Mouse (Mus musculus) T-cell, adult 2 months (primary cell): Measurements from ENCODE around the gene Nr2e1.

Source experiments
- DNase-seq: peaks from one replicate; pipeline ENCODE4 v3.0.0; 2022; ENCODE audit warnings: low spot score

Nr2e1 gene

GRCm38 (mm10) chr10:42587961-42588750 lies 4.7 kb upstream of the Nr2e1 start:
- no peak for DNase-seq

- DNase-seq: no peak
Observed at GRCm38 (mm10) chr10:42585596-42586305, 2.3 kb upstream of the Nr2e1 start.

- no peak for DNase-seq
Observed at GRCm38 (mm10) chr10:42585156-42585555, 1.7 kb upstream of the Nr2e1 start.

- DNase-seq: no peak
Observed at GRCm38 (mm10) chr10:42584436-42584983, 1.1 kb upstream of the Nr2e1 start.

- no peak for DNase-seq
Observed at GRCm38 (mm10) chr10:42583902-42584435, 537 bp upstream of the Nr2e1 start.

- no peak for DNase-seq
Observed at GRCm38 (mm10) chr10:42582566-42583110, 794 bp downstream of the Nr2e1 start.

- no peak for DNase-seq
Observed at GRCm38 (mm10) chr10:42581694-42582565, 1.5 kb downstream of the Nr2e1 start.

- no peak for DNase-seq
Observed at GRCm38 (mm10) chr10:42580951-42581277, 2.5 kb downstream of the Nr2e1 start.

GRCm38 (mm10) chr10:42580131-42580950 lies 3.1 kb downstream of the Nr2e1 start:
- DNase-seq: no peak

- no peak for DNase-seq
Observed at GRCm38 (mm10) chr10:42579475-42580130, 3.8 kb downstream of the Nr2e1 start.

GRCm38 (mm10) chr10:42578698-42579474 lies 4.5 kb downstream of the Nr2e1 start:
- DNase-seq: no peak

GRCm38 (mm10) chr10:42578281-42578675 lies 5.2 kb downstream of the Nr2e1 start:
- no peak for DNase-seq

GRCm38 (mm10) chr10:42577525-42578280 lies 5.7 kb downstream of the Nr2e1 start:
- DNase-seq: no peak

- DNase-seq: no peak
Observed at GRCm38 (mm10) chr10:42574639-42575038, 8.8 kb downstream of the Nr2e1 start.

GRCm38 (mm10) chr10:42572971-42573370 lies 10.5 kb downstream of the Nr2e1 start:
- no peak for DNase-seq

GRCm38 (mm10) chr10:42572567-42572966 lies 10.9 kb downstream of the Nr2e1 start:
- no peak for DNase-seq

- no peak for DNase-seq
Observed at GRCm38 (mm10) chr10:42562272-42562671, 21.2 kb downstream of the Nr2e1 start.

- no peak for DNase-seq
Observed at GRCm38 (mm10) chr10:42559581-42560200, 23.7 kb downstream of the Nr2e1 start.
